Mouse (Mus musculus) heart, embryonic 12.5 days (tissue): Measurements from ENCODE around the gene Map4k5. TPM values are rescaled to one million over a fixed set of nuclear protein-coding genes. Genes with fewer than 3 reads are reported as not detected.
A peak's percentile ranks its signal among the peaks of the same experiment; 100 is the strongest.

Experiments used
- ATAC-seq: fragments of 200-750 bp; cut with Nextera tagmentation; 2 replicates; pipeline ENCODE4 v1.8.0; 2017; ENCODE audit warnings: moderate TSS enrichment, moderate library complexity; ENCODE audit not compliant: insufficient number of reproducible peaks, low FRiP score
- H3K27ac ChIP-seq: fragments of 300-500 bp; sonication (generic); 2 replicates; pipeline ENCODE4 v1.5.1; 2016; ENCODE audit warnings: mild to moderate bottlenecking, moderate library complexity; ENCODE audit not compliant: poor library complexity, severe bottlenecking
- H3K27me3 ChIP-seq: fragments of 300-500 bp; sonication (generic); replicated peaks from 2 replicates; pipeline ENCODE4 v1.6.1; 2016; ENCODE audit warnings: mild to moderate bottlenecking, moderate library complexity
- H3K36me3 ChIP-seq: fragments of 300-500 bp; sonication (generic); 2 replicates; pipeline ENCODE4 v1.6.1; 2016; ENCODE audit warnings: mild to moderate bottlenecking, moderate library complexity
- H3K4me1 ChIP-seq: fragments of 300-500 bp; sonication (generic); replicated peaks from 2 replicates; pipeline ENCODE4 v1.6.1; 2016; ENCODE audit warnings: mild to moderate bottlenecking
- H3K4me2 ChIP-seq: fragments of 300-500 bp; sonication (generic); 2 replicates; pipeline ENCODE4 v1.6.1; 2016; ENCODE audit warnings: mild to moderate bottlenecking, moderate library complexity
- H3K4me3 ChIP-seq: fragments of 300-500 bp; sonication (generic); 2 replicates; pipeline ENCODE4 v1.5.1; 2016; ENCODE audit warnings: mild to moderate bottlenecking
- H3K9ac ChIP-seq: fragments of 300-500 bp; sonication (generic); 2 replicates; pipeline ENCODE4 v1.6.1; 2016; ENCODE audit warnings: mild to moderate bottlenecking, moderate library complexity
- H3K9me3 ChIP-seq: fragments of 300-500 bp; sonication (generic); replicated peaks from 2 replicates; pipeline ENCODE4 v1.6.1; 2016; ENCODE audit warnings: mild to moderate bottlenecking, moderate library complexity
- WGBS: fragments of 180-500 bp; shearing (Covaris S2); methylation state at CpG from one replicate; pipeline ENCODE4 v1.1.7; 2016; 5-methylcytosine and 5-hydroxymethylcytosine counted together
- polyA plus RNA-seq: library from polyadenylated mRNA; unstranded; fragments of >200 nt; fragmentation: Nextera tagmentation; extraction: Ambion mirVana; gene quantifications from 2 replicates; pipeline ENCODE4 v1.2.1, GENCODE M21; 2016

Gene Map4k5
- polyA plus RNA-seq, 1 experiment from 2014 or later: 43.4 TPM

DNA sequence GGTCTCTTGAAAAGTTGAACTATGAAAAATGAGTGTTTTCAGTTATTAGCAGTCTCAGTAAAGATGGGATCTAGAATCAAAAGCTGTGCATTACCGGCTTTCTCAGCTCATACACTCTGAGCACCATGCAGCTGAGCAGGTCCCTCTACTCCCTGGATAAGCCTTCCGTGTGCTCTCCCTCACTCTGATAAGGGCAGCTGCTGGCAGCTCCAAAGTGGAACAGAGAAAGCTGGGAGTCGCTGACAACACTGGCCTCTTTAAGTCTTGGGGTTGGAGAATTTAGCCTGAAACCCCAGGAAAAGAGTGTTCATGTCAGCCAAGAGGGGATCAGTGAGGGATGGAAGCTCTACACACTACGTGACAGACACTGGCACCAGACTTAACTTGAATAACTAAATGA lies 34.2 kb downstream of the Map4k5 start:
- Histone ChIP-seq H3K36me3 (peaks cover 23% of the 10 kb centered on the region), H3K9me3 (no peaks in the 10 kb centered on the region), H3K27me3 (no peaks in the 10 kb centered on the region), H3K27ac (no peak overlapping the region), H3K4me2 (peak overlapping the region; percentile 35), H3K9ac (no peak overlapping the region), H3K4me1 (peaks cover 22% of the 10 kb centered on the region), H3K4me3 (no peak overlapping the region)
- 11% methylated on average over 4 of the region's 4 CpGs for WGBS
- ATAC-seq: peak; percentile 48; the same call in 1 of the 2 replicates

DNA sequence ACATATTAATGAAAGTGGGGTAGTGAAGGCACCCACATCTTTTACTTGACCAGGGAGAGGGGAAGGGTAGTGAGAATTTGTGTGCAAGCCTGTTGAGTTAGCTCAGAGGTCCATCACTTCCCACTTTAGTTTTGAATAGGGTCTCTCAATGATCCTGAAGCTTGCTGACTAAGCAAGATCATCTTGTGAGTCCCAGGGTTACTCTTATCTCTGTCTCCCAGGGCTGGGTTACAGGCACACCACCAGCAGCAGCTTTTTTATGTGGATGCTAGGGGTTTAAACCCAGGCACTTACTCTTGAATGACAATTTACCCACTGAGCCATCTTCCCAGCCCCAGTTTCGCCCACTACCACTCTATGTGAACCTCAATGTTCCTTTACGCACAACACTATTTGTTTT lies 35.4 kb downstream of the Map4k5 start:
- Histone ChIP-seq H3K9ac (no peak overlapping the region), H3K4me1 (peaks cover 22% of the 10 kb centered on the region), H3K27ac (no peak overlapping the region), H3K4me2 (no peak overlapping the region), H3K27me3 (no peaks in the 10 kb centered on the region), H3K9me3 (no peaks in the 10 kb centered on the region), H3K36me3 (peaks cover 20% of the 10 kb centered on the region), H3K4me3 (no peak overlapping the region)
- 84% methylated on average over 2 of the region's 2 CpGs for WGBS
- no peak for ATAC-seq

DNA sequence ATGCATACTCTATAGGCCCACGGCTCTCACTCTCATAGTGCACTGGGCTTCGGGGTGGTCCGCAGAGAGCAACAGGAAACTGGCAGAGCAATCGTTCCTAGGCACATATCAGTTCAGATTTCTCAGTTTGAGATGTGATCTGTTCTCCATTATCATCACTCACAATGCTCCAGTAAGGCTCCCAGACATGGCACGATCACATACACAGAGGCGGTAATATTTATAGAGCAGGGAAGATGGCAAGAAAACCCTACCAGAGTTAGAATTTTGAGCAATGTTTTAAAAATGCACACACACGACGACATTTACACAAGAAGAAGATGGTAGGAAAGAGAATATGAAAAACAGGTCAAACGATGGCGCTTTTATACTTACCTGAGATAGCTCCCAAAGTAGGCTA lies 36.6 kb downstream of the Map4k5 start:
- 91% methylated on average over 10 of the region's 10 CpGs for WGBS
- H3K27ac ChIP-seq: no peak overlapping the region
- H3K4me2 ChIP-seq: no peak overlapping the region

DNA sequence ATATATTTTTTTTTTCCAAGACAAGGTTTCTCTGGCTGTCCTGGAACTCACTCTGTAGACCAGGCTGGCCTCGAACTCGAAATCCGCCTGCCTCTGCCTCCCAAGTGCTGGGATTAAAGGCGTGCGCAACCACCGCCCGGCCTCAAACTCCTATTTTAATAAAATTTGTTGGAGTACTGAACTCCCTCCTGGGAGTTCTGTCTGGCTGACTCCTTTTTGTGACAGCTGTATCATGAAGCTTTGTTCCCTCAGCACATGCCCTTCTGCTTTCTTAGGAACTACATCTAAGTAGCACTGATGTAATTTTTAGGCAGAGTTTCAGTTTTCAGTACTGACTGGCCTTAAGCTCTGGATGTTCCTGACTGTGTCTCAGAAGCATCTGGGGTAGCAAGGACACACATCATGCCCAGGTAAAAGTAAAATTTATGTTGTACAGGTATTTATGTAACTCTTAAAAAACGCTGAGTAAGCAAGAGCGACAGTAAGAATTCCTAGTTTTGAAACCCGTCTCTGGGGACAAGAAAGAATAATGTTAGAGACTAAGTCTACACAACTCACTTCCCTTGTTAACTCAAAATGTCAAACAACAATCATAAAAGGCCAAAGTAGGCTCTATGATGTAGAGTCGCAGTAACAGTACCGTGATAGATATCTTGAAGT lies 37.2 kb downstream of the Map4k5 start:
- 95% methylated on average over 12 of the region's 12 CpGs for WGBS
- ATAC-seq: no peak
- no peak overlapping the region for H3K9ac ChIP-seq

More for the DNA sequence above, 36.6 kb downstream of the Map4k5 start:
- Histone ChIP-seq H3K36me3 (peaks cover 25% of the 10 kb centered on the region), H3K9me3 (no peaks in the 10 kb centered on the region), H3K4me3 (no peak overlapping the region), H3K27me3 (no peaks in the 10 kb centered on the region), H3K9ac (no peak overlapping the region), H3K4me1 (peaks cover 22% of the 10 kb centered on the region)
- ATAC-seq: no peak

DNA sequence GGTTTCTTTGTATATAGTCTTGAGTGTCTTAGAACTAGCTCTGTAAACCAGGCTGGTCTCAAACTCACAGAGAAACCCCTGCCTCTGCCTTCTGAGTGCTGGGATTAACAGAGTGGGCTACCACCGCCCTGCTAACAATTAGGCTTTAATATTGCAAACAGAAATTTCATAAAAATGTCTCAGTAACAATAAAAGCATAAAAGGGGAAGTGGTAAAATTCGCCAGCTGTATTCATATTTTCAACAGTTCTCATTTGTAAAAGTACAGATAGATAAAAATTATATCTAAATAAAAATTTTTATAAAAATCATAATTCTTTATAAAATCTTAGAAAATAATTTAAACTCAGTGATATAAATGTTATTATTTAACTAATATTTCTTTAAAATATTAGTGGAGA lies 39.1 kb downstream of the Map4k5 start:
- H3K36me3 ChIP-seq: peaks cover 38% of the 10 kb centered on the region
- ATAC-seq: no peak
- no peak overlapping the region for H3K9ac ChIP-seq
- WGBS: 84% methylated on average over 2 of the region's 2 CpGs
- no peak overlapping the region for H3K4me3 ChIP-seq
- no peaks in the 10 kb centered on the region for H3K9me3 ChIP-seq
- H3K4me2 ChIP-seq: no peak overlapping the region
- H3K27ac ChIP-seq: no peak overlapping the region
- no peaks in the 10 kb centered on the region for H3K27me3 ChIP-seq
- H3K4me1 ChIP-seq: peaks cover 14% of the 10 kb centered on the region

More for the DNA sequence above, 37.2 kb downstream of the Map4k5 start:
- peaks cover 28% of the 10 kb centered on the region for H3K36me3 ChIP-seq
- no peaks in the 10 kb centered on the region for H3K27me3 ChIP-seq
- H3K27ac ChIP-seq: no peak overlapping the region
- no peaks in the 10 kb centered on the region for H3K9me3 ChIP-seq
- H3K4me1 ChIP-seq: peaks cover 22% of the 10 kb centered on the region
- H3K4me2 ChIP-seq: no peak overlapping the region
- no peak overlapping the region for H3K4me3 ChIP-seq

DNA sequence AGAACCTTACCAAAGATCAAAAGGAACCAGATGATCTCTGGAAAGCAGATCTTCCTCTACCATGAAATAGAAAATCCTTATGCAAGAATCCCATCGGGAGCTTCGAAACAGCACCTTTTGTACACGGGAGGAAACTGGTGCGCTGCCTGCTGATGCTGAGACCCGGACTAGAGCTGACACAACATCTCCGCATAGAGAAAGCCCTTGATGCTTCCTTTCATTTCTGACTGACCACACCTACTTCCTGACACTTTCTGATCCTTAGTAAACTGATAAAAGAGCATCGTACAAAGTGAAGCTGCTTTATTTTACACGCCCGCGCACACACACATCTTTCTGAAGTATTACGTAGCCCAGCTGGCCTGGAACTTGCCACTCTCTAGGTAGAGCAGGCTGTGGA lies 39.6 kb downstream of the Map4k5 start:
- no peak for ATAC-seq
- H3K36me3 ChIP-seq: peaks cover 40% of the 10 kb centered on the region

DNA sequence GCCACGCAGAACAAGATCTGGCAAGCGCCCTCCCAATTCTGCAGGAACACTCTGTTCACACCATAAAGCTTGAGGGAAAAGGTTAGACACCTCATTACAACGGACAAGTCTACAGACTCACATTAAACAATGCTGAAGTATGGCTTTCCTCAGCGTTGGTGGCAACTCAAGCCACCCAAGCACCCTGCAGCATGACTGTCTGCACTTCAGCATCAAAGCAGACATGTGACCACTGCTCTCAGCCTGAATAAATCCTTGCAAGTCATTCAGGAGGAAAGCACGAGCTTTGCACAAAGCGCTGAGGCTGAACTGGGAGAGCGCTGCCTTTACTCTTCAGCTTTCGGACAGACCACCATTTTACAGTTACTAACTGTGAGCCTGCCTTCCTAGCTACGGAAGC lies 40.7 kb downstream of the Map4k5 start:
- 85% methylated on average over 9 of the region's 9 CpGs for WGBS
- no peak for ATAC-seq
- no peak overlapping the region; the same call in 1 of the 2 replicates for H3K27ac ChIP-seq
- H3K9me3 ChIP-seq: no peaks in the 10 kb centered on the region
- no peaks in the 10 kb centered on the region for H3K27me3 ChIP-seq
- H3K36me3 ChIP-seq: peaks cover 44% of the 10 kb centered on the region
- no peak overlapping the region for H3K4me2 ChIP-seq
- no peak overlapping the region for H3K9ac ChIP-seq
- no peak overlapping the region for H3K4me3 ChIP-seq
- H3K4me1 ChIP-seq: no peaks in the 10 kb centered on the region

More for the DNA sequence above, 39.6 kb downstream of the Map4k5 start:
- peaks cover 8% of the 10 kb centered on the region for H3K4me1 ChIP-seq
- no peaks in the 10 kb centered on the region for H3K9me3 ChIP-seq
- H3K9ac ChIP-seq: no peak overlapping the region
- H3K27me3 ChIP-seq: no peaks in the 10 kb centered on the region
- H3K4me2 ChIP-seq: no peak overlapping the region
- 80% methylated on average over 11 of the region's 11 CpGs for WGBS
- H3K4me3 ChIP-seq: no peak overlapping the region
- H3K27ac ChIP-seq: no peak overlapping the region

DNA sequence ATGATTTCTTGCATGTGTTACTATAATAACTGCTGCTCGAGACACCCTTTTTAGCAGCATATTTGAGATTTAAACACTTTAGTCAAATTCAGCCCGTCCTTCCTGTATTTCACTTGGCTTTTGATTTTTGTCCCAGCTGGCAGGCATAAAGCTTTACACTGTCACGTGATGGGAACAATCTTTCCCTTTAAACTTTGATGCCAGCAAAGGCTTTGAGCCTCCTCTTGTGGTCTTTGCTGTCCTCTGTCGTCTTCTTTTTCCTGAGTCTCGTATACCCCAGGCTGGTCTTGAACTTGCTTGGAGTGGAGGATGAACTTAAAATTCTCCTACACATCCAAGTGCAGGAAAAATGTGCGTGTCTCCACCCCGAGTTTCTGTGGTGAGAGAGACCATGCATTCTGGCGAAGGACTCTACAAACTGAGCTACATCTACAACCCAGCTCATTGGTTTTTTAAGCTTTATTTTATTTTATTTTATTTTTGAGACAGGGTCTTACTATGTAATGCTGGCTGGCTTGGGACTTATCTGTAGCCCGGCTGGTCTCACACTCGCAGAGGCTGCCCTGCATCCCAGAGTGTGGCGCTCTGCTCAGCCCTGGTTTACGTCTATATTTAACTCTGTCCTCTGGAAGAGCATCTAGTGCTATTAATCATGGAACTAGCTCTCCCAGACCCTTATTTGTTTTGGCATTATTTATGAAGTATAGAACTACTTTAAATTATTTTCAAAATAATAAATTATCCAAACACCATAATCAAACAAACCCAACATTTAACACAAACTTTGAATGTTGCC lies 44.7 kb downstream of the Map4k5 start:
- no peak overlapping the region for H3K27ac ChIP-seq
- H3K4me1 ChIP-seq: 0 out of 2 replicates have a peak, but pooled peaks cover 6% of the 10 kb centered on the region
- no peak overlapping the region for H3K9ac ChIP-seq
- 73% methylated on average over 12 of the region's 12 CpGs for WGBS
- H3K9me3 ChIP-seq: no peaks in the 10 kb centered on the region
- peaks cover 63% of the 10 kb centered on the region for H3K36me3 ChIP-seq
- no peak overlapping the region for H3K4me3 ChIP-seq
- no peak for ATAC-seq
- H3K27me3 ChIP-seq: no peaks in the 10 kb centered on the region
- H3K4me2 ChIP-seq: no peak overlapping the region

DNA sequence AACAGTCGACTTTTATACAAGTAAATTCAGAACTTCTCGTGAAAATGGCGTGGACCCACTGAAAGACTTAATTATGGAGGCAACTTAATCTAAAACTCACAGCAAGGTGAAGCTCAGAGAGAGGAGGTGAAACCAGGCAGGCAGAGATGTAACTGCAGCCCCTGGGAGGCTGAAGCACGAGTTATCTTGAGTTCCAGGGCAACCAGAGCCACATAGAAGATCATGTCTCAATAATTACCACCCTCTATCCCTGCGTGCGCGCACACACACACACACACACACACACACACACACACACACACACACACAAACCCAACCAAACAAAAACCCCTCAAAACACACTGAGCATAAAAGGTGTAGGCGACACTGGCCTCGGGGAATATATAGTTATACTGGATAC lies 46.5 kb downstream of the Map4k5 start:
- no peak for ATAC-seq
- no peak overlapping the region for H3K4me2 ChIP-seq
- no peaks in the 10 kb centered on the region for H3K9me3 ChIP-seq
- no peak overlapping the region for H3K27ac ChIP-seq
- WGBS: 90% methylated on average over 9 of the region's 9 CpGs
- H3K9ac ChIP-seq: no peak overlapping the region
- peaks cover 60% of the 10 kb centered on the region for H3K36me3 ChIP-seq
- H3K4me3 ChIP-seq: no peak overlapping the region
- H3K4me1 ChIP-seq: 0 out of 2 replicates have a peak, but pooled peaks cover 6% of the 10 kb centered on the region
- H3K27me3 ChIP-seq: no peaks in the 10 kb centered on the region

DNA sequence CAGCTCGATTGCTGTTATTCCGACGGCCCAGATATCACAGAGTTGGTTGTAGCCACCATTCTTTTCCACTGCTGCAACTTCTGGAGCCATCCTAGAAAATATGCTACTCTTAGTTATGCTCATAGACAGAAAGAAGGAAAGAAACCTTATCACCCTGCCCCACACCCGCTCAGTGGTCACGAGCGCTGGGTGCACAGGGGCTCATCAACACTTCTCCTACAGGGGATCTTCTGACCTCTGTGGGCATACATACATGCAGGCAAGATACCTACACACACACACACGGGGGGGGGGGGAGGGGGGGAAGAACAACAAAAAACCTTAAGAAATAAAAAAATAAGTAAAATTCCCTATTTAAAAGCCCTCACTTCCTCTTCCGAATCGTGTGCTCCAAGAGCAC lies 47.3 kb downstream of the Map4k5 start:
- no peak overlapping the region for H3K4me3 ChIP-seq
- peaks cover 58% of the 10 kb centered on the region for H3K36me3 ChIP-seq
- no peak overlapping the region for H3K4me2 ChIP-seq
- no peak for ATAC-seq
- no peaks in the 10 kb centered on the region for H3K9me3 ChIP-seq
- 91% methylated on average over 9 of the region's 9 CpGs for WGBS
- no peak overlapping the region for H3K9ac ChIP-seq
- 0 out of 2 replicates have a peak, but pooled peaks cover 6% of the 10 kb centered on the region for H3K4me1 ChIP-seq
- H3K27me3 ChIP-seq: no peaks in the 10 kb centered on the region
- no peak overlapping the region for H3K27ac ChIP-seq

DNA sequence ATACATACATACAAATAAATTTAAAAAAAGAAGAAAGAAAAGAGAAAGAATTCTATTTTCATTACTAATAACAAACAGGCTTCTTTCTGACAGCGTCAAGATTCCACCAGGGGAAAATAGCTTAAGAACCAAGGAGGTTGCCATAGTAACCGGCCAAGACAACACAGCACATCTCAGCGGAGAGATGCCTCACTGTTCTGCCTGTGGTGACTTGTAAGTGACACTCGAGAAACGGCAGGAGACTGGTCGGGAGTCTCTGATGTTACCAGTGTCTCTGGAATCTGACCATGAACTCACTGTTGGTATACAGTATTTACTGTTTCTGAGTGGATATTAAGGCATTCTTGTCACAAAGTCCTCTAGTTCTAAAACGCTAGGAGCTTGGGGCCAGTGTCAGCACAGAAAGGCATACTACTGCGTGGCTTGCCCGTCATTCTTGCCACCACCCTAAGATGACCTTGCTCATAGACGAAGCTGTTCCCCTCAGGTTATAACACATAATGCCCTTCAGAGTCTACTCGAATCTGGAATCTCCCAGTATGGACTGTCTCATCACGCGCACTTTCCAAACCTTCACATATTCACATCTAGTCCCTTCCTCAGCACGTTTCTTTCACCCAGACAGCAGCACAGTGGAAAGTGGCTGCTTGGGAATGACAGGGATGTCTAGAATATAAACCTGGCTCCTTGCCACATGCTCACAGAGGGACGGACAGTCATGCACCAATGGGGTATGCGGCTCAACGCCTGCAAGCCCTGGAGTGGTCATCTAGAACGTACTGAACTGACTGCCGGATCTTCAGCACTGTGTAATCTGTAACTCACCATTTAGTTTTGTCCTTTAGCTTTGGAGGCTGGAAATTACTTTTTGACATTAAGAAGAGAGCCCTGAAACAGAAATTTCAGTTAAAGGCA lies 49.2 kb downstream of the Map4k5 start:
- Histone ChIP-seq H3K27ac (no peak overlapping the region), H3K9me3 (no peaks in the 10 kb centered on the region), H3K4me3 (no peak overlapping the region), H3K4me1 (0 out of 2 replicates have a peak, but pooled peaks cover 6% of the 10 kb centered on the region), H3K36me3 (peaks cover 60% of the 10 kb centered on the region), H3K9ac (no peak overlapping the region), H3K27me3 (no peaks in the 10 kb centered on the region), H3K4me2 (no peak overlapping the region)
- 68% methylated on average over 19 of the region's 19 CpGs for WGBS
- ATAC-seq: no peak
